Mouse (Mus musculus): ENCODE results near the gene Rgs4.

- TF ChIP-seq EP300 (IDR thresholded peaks at IDR 0.05; ENCODE audit: low read depth) (no peak), CTCF (IDR thresholded peaks at IDR 0.05; ENCODE audit: low read depth) (no peak)
Measured at GRCm38 (mm10) chr1:169730599-169731100, 16.8 kb downstream of the Rgs4 start.
